Comparison of ENCODE assay signal across 8 mouse cellular contexts in genomic region chr6:147268143-147268790, GRCm38 (mm10). TPM values are rescaled to one million over a fixed set of nuclear protein-coding genes. Genes with fewer than 3 reads are reported as not detected.
DNase-seq lines count a peak whose midpoint lies in the region; ATAC-seq and TF ChIP-seq lines count a peak whose summit lies in the region.

No protein-coding gene starts in this region.

- no peak overlapping the region for H3K4me2 ChIP-seq in liver, embryonic 11.5 days
- 0 out of 2 replicates have a peak overlapping the region, but pooled peaks have one; percentile 22 for H3K4me2 ChIP-seq in midbrain, postnatal 0 days (ENCODE audit: low read depth, low read length, poor library complexity, severe bottlenecking)

- no peak overlapping the region for H3K9ac ChIP-seq in liver, embryonic 11.5 days (ENCODE audit: low read depth, low read length)
- no peak overlapping the region for H3K9ac ChIP-seq in midbrain, postnatal 0 days (replicated peaks; ENCODE audit: low read length, poor library complexity, severe bottlenecking)

- peak; percentile 28 for DNase-seq in liver
- no peak for DNase-seq in liver, embryonic 11.5 days (ENCODE audit: low spot score)
- DNase-seq in embryo, embryonic 10 days (ENCODE audit: low spot score): peak; percentile 77
- DNase-seq in midbrain, postnatal 0 days (ENCODE audit: low spot score): no peak
- no peak for DNase-seq in layer of hippocampus, adult 9-10 months (ENCODE audit: low spot score)
- no peak for DNase-seq in spleen, postnatal 14 days (ENCODE audit: low spot score in 2 of 2)
- no peak for DNase-seq in layer of hippocampus, postnatal 14 days (ENCODE audit: low spot score in 2 of 2)

- H3K36me3 ChIP-seq in liver, embryonic 11.5 days (ENCODE audit: control insufficient read depth, insufficient read depth, low read length): no peaks in the 10 kb centered on the region
- H3K36me3 ChIP-seq in midbrain, postnatal 0 days (ENCODE audit: insufficient read depth, low read length): no peaks in the 10 kb centered on the region

- H3K9me3 ChIP-seq in liver, embryonic 11.5 days (ENCODE audit: control insufficient read depth, low read length): no peaks in the 10 kb centered on the region
- no peaks in the 10 kb centered on the region for H3K9me3 ChIP-seq in midbrain, postnatal 0 days (ENCODE audit: low read length)

- H3K4me1 ChIP-seq in liver, embryonic 11.5 days (replicated peaks; ENCODE audit: control insufficient read depth, insufficient read depth, low read length): no peaks in the 10 kb centered on the region
- H3K4me1 ChIP-seq in midbrain, postnatal 0 days (ENCODE audit: insufficient read depth, low read length): peaks cover 4% of the 10 kb centered on the region; the same call in 1 of the 2 replicates

- no peak overlapping the region for H3K27ac ChIP-seq in liver, embryonic 11.5 days (ENCODE audit: low read depth, low read length)
- no peak overlapping the region for H3K27ac ChIP-seq in midbrain, postnatal 0 days (ENCODE audit: low read depth, low read length)

- H3K27me3 ChIP-seq in liver, embryonic 11.5 days (replicated peaks; ENCODE audit: control insufficient read depth, insufficient read depth, low read length): peaks cover 27% of the 10 kb centered on the region
- peaks cover 39% of the 10 kb centered on the region for H3K27me3 ChIP-seq in midbrain, postnatal 0 days (ENCODE audit: insufficient read depth, low read length)

- H3K4me3 ChIP-seq in liver, embryonic 11.5 days (ENCODE audit: low read depth, low read length): no peak overlapping the region
- no peak overlapping the region for H3K4me3 ChIP-seq in midbrain, postnatal 0 days (ENCODE audit: low read depth, low read length)

- 6% methylated on average over 19 of the region's 19 CpGs for WGBS in liver, embryonic 11.5 days
- WGBS in midbrain, postnatal 0 days: 7% methylated on average over 19 of the region's 19 CpGs

- no peak for ATAC-seq in liver, embryonic 11.5 days (replicated peaks; ENCODE audit: low FRiP score)
- ATAC-seq in hematopoietic stem cell, adult 5-6 weeks (replicated peaks in 1 of 2; ENCODE audit: insufficient read depth in 1 of 2, low FRiP score in 2 of 2, low TSS enrichment in 1 of 2, low read depth in 1 of 2, poor library complexity in 2 of 2, severe bottlenecking in 2 of 2): peak; percentile 49 to 63
- no peak for ATAC-seq in midbrain, postnatal 0 days (ENCODE audit: low FRiP score)

- no peak for TF ChIP-seq CTCF in midbrain, postnatal 0 days (IDR thresholded peaks at IDR 0.05)

RNA-seq across cellular contexts. Expression of gene Pthlh, which starts 4.3 kb away (rescaled TPM):
- polyA plus RNA-seq in liver, embryonic 11.5 days (2014; fragmentation: Nextera tagmentation; extraction: Ambion mirVana): 0.16 and 0.18 TPM in 2 replicates
- total RNA-seq in hematopoietic stem cell, adult 5-6 weeks (2017): not detected in 2 replicates
- 0.85 and 2.5 TPM in 2 replicates for total RNA-seq in midbrain, postnatal 0 days (2014; rRNA removed)
- polyA plus RNA-seq in midbrain, postnatal 0 days (2015; fragmentation: Nextera tagmentation; extraction: Ambion mirVana): 2.3 TPM in 2 replicates
- total RNA-seq in layer of hippocampus, postnatal 14 days (2021): 1 to 10 TPM; 2.5 to 2.8 TPM

Comparison
In these comparisons a context has a peak if more than half of its experiments do, and no peak if none do; other contexts are left out.
1. DNase-seq: peak in liver (single experiment) and embryo, embryonic 10 days (single experiment); none in liver, embryonic 11.5 days (single experiment), midbrain, postnatal 0 days (single experiment), layer of hippocampus, adult 9-10 months (single experiment), spleen, postnatal 14 days (0 of 2) and layer of hippocampus, postnatal 14 days (0 of 2).
2. ATAC-seq: peak in hematopoietic stem cell, adult 5-6 weeks (2 of 2); none in liver, embryonic 11.5 days (single experiment) and midbrain, postnatal 0 days (single experiment).